Mouse (Mus musculus) spleen, adult 2 months (tissue): ENCODE results near the gene Pou2f3. TPM values are rescaled to one million over a fixed set of nuclear protein-coding genes. Genes with fewer than 3 reads are reported as not detected.

Source experiments
- DNase-seq, 2 experiments: peaks; one replicate each; pipeline versions ENCODE4 v3.0.0 to v3.0.0-alpha.2; 2012 to 2021; ENCODE audit warnings: low spot score in 2 of 2, low read depth in 1 of 2
- H3K27ac ChIP-seq: fragments of 200-500 bp; 2 replicates; pipeline ENCODE4 v1.5.1; 2012; ENCODE audit warnings: low read length, inconsistent platforms; ENCODE audit not compliant: insufficient read depth
- H3K27me3 ChIP-seq: fragments of 200-500 bp; 2 replicates; pipeline ENCODE4 v1.6.1; 2012; ENCODE audit warnings: mild to moderate bottlenecking, moderate library complexity, low read length, inconsistent platforms; ENCODE audit not compliant: control insufficient read depth, insufficient read depth
- H3K36me3 ChIP-seq: fragments of 200-500 bp; 2 replicates; pipeline ENCODE4 v1.6.1; 2012; ENCODE audit warnings: mild to moderate bottlenecking, low read length, inconsistent platforms; ENCODE audit not compliant: control insufficient read depth, insufficient read depth
- H3K4me1 ChIP-seq: fragments of 200-500 bp; 2 replicates; pipeline ENCODE4 v1.6.1; 2011; ENCODE audit warnings: inconsistent platforms; ENCODE audit not compliant: control insufficient read depth, insufficient read depth, insufficient read length
- H3K4me3 ChIP-seq: fragments of 200-500 bp; 2 replicates; pipeline ENCODE4 v1.5.1; 2011; ENCODE audit warnings: mild to moderate bottlenecking, inconsistent platforms; ENCODE audit not compliant: insufficient read depth, insufficient read length; ENCODE audit errors: extremely low read depth
- CTCF ChIP-seq: fragments of 200-500 bp; IDR thresholded peaks from 2 replicates; pipeline ENCODE4 v1.5.1; 2011; ENCODE audit warnings: mild to moderate bottlenecking, inconsistent platforms; ENCODE audit not compliant: insufficient read depth, insufficient read length, insufficient replicate concordance; ENCODE audit errors: extremely low read depth
- POLR2A ChIP-seq: fragments of 200-500 bp; IDR thresholded peaks from 2 replicates; pipeline ENCODE4 v1.6.1; 2011; ENCODE audit warnings: low read depth, low read length, inconsistent platforms
- WGBS: fragments of 180-500 bp; shearing (Covaris S2); methylation state at CpG from one replicate; pipeline ENCODE4 v1.1.7; 2018; 5-methylcytosine and 5-hydroxymethylcytosine counted together
- polyA plus RNA-seq: library from polyadenylated mRNA; depleted of rRNA; stranded (reverse); fragments of >200 nt; gene quantifications from 2 replicates; pipeline ENCODE4 v1.2.3, GENCODE M21; 2012

The Pou2f3 gene
- polyA plus RNA-seq, 1 experiment: not detected

GRCm38 (mm10) chr9:43101936-43102595, 108.1 kb downstream of the Pou2f3 start:
- Histone ChIP-seq H3K27me3 (peaks cover 9% of the 10 kb centered on the region), H3K4me1 (peaks cover 2% of the 10 kb centered on the region; the same call in 1 of the 2 replicates), H3K36me3 (no peaks in the 10 kb centered on the region), H3K4me3 (no peak overlapping the region; the same call in 1 of the 2 replicates), H3K27ac (peak overlapping the region; percentile 46; the same call in 1 of the 2 replicates)
- no peak for TF ChIP-seq POLR2A
- TF ChIP-seq CTCF: no peak
- no peak for DNase-seq
- WGBS: 66% methylated on average over 8 of the region's 8 CpGs

- no peak overlapping the region for H3K4me3 ChIP-seq
- 51% methylated on average over 4 of the region's 4 CpGs for WGBS
- peaks cover 2% of the 10 kb centered on the region; the same call in 1 of the 2 replicates for H3K4me1 ChIP-seq
- H3K36me3 ChIP-seq: no peaks in the 10 kb centered on the region
- H3K27ac ChIP-seq: no peak overlapping the region
- peaks cover 2% of the 10 kb centered on the region for H3K27me3 ChIP-seq
- TF ChIP-seq POLR2A (no peak), CTCF (no peak)
- no peak for DNase-seq
Measured at GRCm38 (mm10) chr9:43098922-43099321, 111.2 kb downstream of the Pou2f3 start.

GRCm38 (mm10) chr9:43097801-43098557, 112.2 kb downstream of the Pou2f3 start:
- whole genome bisulfite sequencing: 86% methylated on average over 3 of the region's 3 CpGs
- H3K4me1 ChIP-seq: peaks cover 2% of the 10 kb centered on the region; the same call in 1 of the 2 replicates
- H3K4me3 ChIP-seq: no peak overlapping the region
- TF ChIP-seq POLR2A: no peak
- TF ChIP-seq CTCF: no peak
- H3K27ac ChIP-seq: no peak overlapping the region
- H3K36me3 ChIP-seq: no peaks in the 10 kb centered on the region
- peaks cover 2% of the 10 kb centered on the region for H3K27me3 ChIP-seq
- DNase-seq: no peak

- TF ChIP-seq POLR2A: no peak
- TF ChIP-seq CTCF: no peak
- H3K27ac ChIP-seq: no peak overlapping the region
- DNase-seq: peak; percentile 57 to 58
- no peak overlapping the region for H3K4me3 ChIP-seq
- no peaks in the 10 kb centered on the region for H3K36me3 ChIP-seq
- H3K27me3 ChIP-seq: peaks cover 2% of the 10 kb centered on the region
- peaks cover 2% of the 10 kb centered on the region; the same call in 1 of the 2 replicates for H3K4me1 ChIP-seq
Measured at GRCm38 (mm10) chr9:43096337-43096736, 113.8 kb downstream of the Pou2f3 start.

GRCm38 (mm10) chr9:43094828-43095227, 115.3 kb downstream of the Pou2f3 start:
- 89% methylated on average over 4 of the region's 4 CpGs for WGBS

GRCm38 (mm10) chr9:43093803-43094202, 116.4 kb downstream of the Pou2f3 start:
- Histone ChIP-seq H3K4me3 (no peak overlapping the region), H3K27ac (no peak overlapping the region), H3K27me3 (no peaks in the 10 kb centered on the region), H3K36me3 (no peaks in the 10 kb centered on the region), H3K4me1 (peaks cover 2% of the 10 kb centered on the region; the same call in 1 of the 2 replicates)
- no peak for TF ChIP-seq POLR2A
- TF ChIP-seq CTCF: no peak
- WGBS: 79% methylated on average over 3 of the region's 3 CpGs
- DNase-seq: no peak

More at GRCm38 (mm10) chr9:43094828-43095227, 115.3 kb downstream of the Pou2f3 start:
- no peak for DNase-seq
- Histone ChIP-seq H3K4me1 (peaks cover 2% of the 10 kb centered on the region; the same call in 1 of the 2 replicates), H3K27me3 (no peaks in the 10 kb centered on the region), H3K4me3 (no peak overlapping the region), H3K36me3 (no peaks in the 10 kb centered on the region), H3K27ac (no peak overlapping the region)
- TF ChIP-seq POLR2A (no peak), CTCF (no peak)
